Mouse (Mus musculus) liver, postnatal 0 days (tissue): Measurements from ENCODE around the gene Rnf150.

Experiments
- CTCF ChIP-seq: sonication (generic); IDR thresholded peaks from 2 replicates; pipeline ENCODE4 v1.5.1; 2016; ENCODE audit warnings: antibody characterized with exemption, low read depth
- EP300 ChIP-seq: IDR thresholded peaks from 2 replicates; pipeline ENCODE4 v1.6.1; 2016; ENCODE audit warnings: antibody characterized with exemption, low read depth, mild to moderate bottlenecking

GRCm38 (mm10) chr8:83083452-83083851 is 220.3 kb downstream of the Rnf150 start:
- TF ChIP-seq CTCF (no peak), EP300 (no peak)
